27 mouse cellular contexts compared by ENCODE assay signal in the genomic region with DNA sequence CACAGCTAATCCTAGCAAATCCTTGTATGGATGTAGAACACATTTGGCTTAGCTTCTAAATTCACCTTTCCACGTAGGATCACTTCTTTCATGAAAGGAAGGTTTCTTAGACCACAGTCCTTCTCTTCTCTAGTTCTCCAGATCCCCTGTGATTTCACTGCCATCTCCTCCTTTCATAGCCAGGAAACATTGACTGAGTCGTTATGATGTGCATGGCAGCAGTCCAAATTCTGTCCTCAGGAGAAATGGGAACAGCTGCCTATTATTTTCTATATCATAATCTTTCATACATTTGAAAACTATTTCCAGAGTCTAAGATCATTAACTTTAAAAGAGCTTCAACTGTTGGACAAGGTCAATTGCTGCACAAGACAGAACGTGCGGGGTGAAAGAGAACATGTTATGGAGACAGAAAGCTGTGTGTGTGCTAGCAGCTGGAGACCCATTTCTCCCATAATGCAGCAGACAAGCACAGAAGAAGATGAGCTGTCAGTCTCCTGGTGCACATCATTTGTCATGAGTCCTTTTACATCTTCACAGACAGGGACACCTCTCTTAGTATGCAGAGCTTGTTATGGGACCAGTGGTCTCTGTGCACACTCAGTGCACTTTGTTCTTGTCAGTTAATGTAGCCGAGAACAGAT.
DNase-seq lines count a peak whose midpoint lies in the region; ATAC-seq lines count a peak whose summit lies in the region.
"Had no signal": no experiment of that assay in that cellular context is flagged by ENCODE, and none has a peak within 500 bp of the region (broad histone marks: within the 10 kb centered on the region; RNA-seq: fewer than 3 reads in every experiment).

No protein-coding gene starts in this region.

- peak; percentile 0 for DNase-seq in embryo, embryonic 11 days
- DNase-seq in embryo, embryonic 10.5 days (ENCODE audit: low spot score) = no peak
- DNase-seq in lung, postnatal 10 days = no peak
- no peak for DNase-seq in testis, postnatal 14 days (ENCODE audit: low spot score)
- DNase-seq: adrenal gland, postnatal 10 days; cerebellum, adult 11-12 months; cerebellum, postnatal 36 days; forebrain, postnatal 0 days; gastrocnemius, postnatal 36 days; heart, postnatal 4 days; kidney, adult 9 months; kidney, postnatal 36 days; lung, postnatal 14 days; right cerebral cortex, adult 18-20 months; thymus, postnatal 14 days had no signal

- H3K9ac ChIP-seq in lung, embryonic 15.5 days = no peak overlapping the region
- no peak overlapping the region for H3K9ac ChIP-seq in neural tube, embryonic 14.5 days (replicated peaks; ENCODE audit: low read depth, low read length)
- no peak overlapping the region for H3K9ac ChIP-seq in neural tube, embryonic 15.5 days (replicated peaks)
- H3K9ac ChIP-seq: forebrain, postnatal 0 days; heart, embryonic 15.5 days; intestine, embryonic 15.5 days; limb, embryonic 12.5 days; liver, embryonic 12.5 days had no signal

- no peaks in the 10 kb centered on the region for H3K9me3 ChIP-seq in lung, embryonic 15.5 days
- no peaks in the 10 kb centered on the region for H3K9me3 ChIP-seq in neural tube, embryonic 14.5 days (ENCODE audit: control insufficient read depth, low read length)
- H3K9me3 ChIP-seq in neural tube, embryonic 15.5 days (replicated peaks) = no peaks in the 10 kb centered on the region
- H3K9me3 ChIP-seq: heart, embryonic 15.5 days; intestine, embryonic 15.5 days; limb, embryonic 12.5 days; liver, embryonic 12.5 days had no signal

- no peaks in the 10 kb centered on the region for H3K4me1 ChIP-seq in lung, embryonic 15.5 days
- no peaks in the 10 kb centered on the region for H3K4me1 ChIP-seq in neural tube, embryonic 14.5 days (ENCODE audit: control insufficient read depth, insufficient read depth, low read length)
- H3K4me1 ChIP-seq in neural tube, embryonic 15.5 days = peaks cover 3% of the 10 kb centered on the region; the same call in 1 of the 2 replicates
- H3K4me1 ChIP-seq: heart, embryonic 15.5 days; intestine, embryonic 15.5 days; limb, embryonic 12.5 days; liver, embryonic 12.5 days had no signal

- H3K4me2 ChIP-seq in lung, embryonic 15.5 days = no peak overlapping the region
- no peak overlapping the region for H3K4me2 ChIP-seq in neural tube, embryonic 14.5 days (ENCODE audit: low read depth, low read length)
- no peak overlapping the region for H3K4me2 ChIP-seq in neural tube, embryonic 15.5 days
- H3K4me2 ChIP-seq: heart, embryonic 15.5 days; intestine, embryonic 15.5 days; limb, embryonic 12.5 days; liver, embryonic 12.5 days had no signal

- H3K36me3 ChIP-seq in lung, embryonic 15.5 days = no peaks in the 10 kb centered on the region
- H3K36me3 ChIP-seq in neural tube, embryonic 14.5 days (ENCODE audit: control insufficient read depth, insufficient read depth, low read length) = no peaks in the 10 kb centered on the region
- H3K36me3 ChIP-seq in neural tube, embryonic 15.5 days = no peaks in the 10 kb centered on the region
- H3K36me3 ChIP-seq: heart, embryonic 15.5 days; intestine, embryonic 15.5 days; limb, embryonic 12.5 days; liver, embryonic 12.5 days had no signal

- no peak overlapping the region for H3K27ac ChIP-seq in lung, embryonic 15.5 days
- H3K27ac ChIP-seq in neural tube, embryonic 14.5 days (ENCODE audit: low read depth, low read length) = no peak overlapping the region
- no peak overlapping the region for H3K27ac ChIP-seq in neural tube, embryonic 15.5 days (replicated peaks)
- H3K27ac ChIP-seq: heart, embryonic 15.5 days; intestine, embryonic 15.5 days; left cerebral cortex, adult 2 months; limb, embryonic 12.5 days; liver, embryonic 12.5 days had no signal

- WGBS in lung, embryonic 15.5 days = 38% methylated on average over 5 of the region's 5 CpGs
- WGBS in neural tube, embryonic 14.5 days = 45% methylated on average over 5 of the region's 5 CpGs
- 40% methylated on average over 5 of the region's 5 CpGs for WGBS in neural tube, embryonic 15.5 days

- no peaks in the 10 kb centered on the region for H3K27me3 ChIP-seq in lung, embryonic 15.5 days
- H3K27me3 ChIP-seq in neural tube, embryonic 14.5 days (ENCODE audit: control insufficient read depth, insufficient read depth, low read length) = no peaks in the 10 kb centered on the region
- no peaks in the 10 kb centered on the region for H3K27me3 ChIP-seq in neural tube, embryonic 15.5 days (replicated peaks)
- H3K27me3 ChIP-seq: heart, embryonic 15.5 days; intestine, embryonic 15.5 days; limb, embryonic 12.5 days; liver, embryonic 12.5 days; Patski had no signal

- no peak overlapping the region for H3K4me3 ChIP-seq in lung, embryonic 15.5 days
- H3K4me3 ChIP-seq in neural tube, embryonic 14.5 days (ENCODE audit: low read depth, low read length) = no peak overlapping the region
- H3K4me3 ChIP-seq in neural tube, embryonic 15.5 days (replicated peaks) = no peak overlapping the region
- H3K4me3 ChIP-seq: erythroblast, embryonic 14.5 days; heart, embryonic 15.5 days; intestine, embryonic 15.5 days; left cerebral cortex, adult 2 months; limb, embryonic 12.5 days; liver, embryonic 12.5 days; myocyte had no signal

- peak; percentile 84; the same call in 1 of the 2 replicates for ATAC-seq in lung, embryonic 15.5 days (ENCODE audit: borderline replicate concordance, extremely low read depth, low FRiP score, low TSS enrichment)
- peak; percentile 51; the same call in 1 of the 2 replicates for ATAC-seq in neural tube, embryonic 14.5 days (ENCODE audit: low read depth)
- ATAC-seq in neural tube, embryonic 15.5 days (ENCODE audit: low FRiP score) = no peak
- ATAC-seq: CD4-positive, CD25-positive, alpha-beta regulatory T cell, adult 4 months; forebrain, postnatal 0 days; intestine, embryonic 15.5 days; liver, embryonic 12.5 days; Patski had no signal
